Mouse (Mus musculus): ENCODE results near the gene Mcm6.
"Not testable (repeated sequence)": the region's sequence is repeated elsewhere in the genome, so short reads cannot be mapped to it uniquely, and the experiment has no call there.

GRCm38 (mm10) chr1:128319266-128319665 lies 40.2 kb downstream of the Mcm6 start:
- not testable (repeated sequence) for TF ChIP-seq POLR2A (IDR thresholded peaks at IDR 0.05; ENCODE audit: insufficient read depth, low read depth, low read length); CTCF (IDR thresholded peaks at IDR 0.05); EP300 (IDR thresholded peaks at IDR 0.05; ENCODE audit: insufficient read depth, low read depth, low read length)
